Mouse (Mus musculus): Measurements from ENCODE around the gene Rbfox1.

GRCm38 (mm10) chr16:7359043-7359442 lies 1473.9 kb downstream of the Rbfox1 start:
- no peak for TF ChIP-seq CTCF (IDR thresholded peaks at IDR 0.05; ENCODE audit: low read depth, low read length)
- TF ChIP-seq POLR2A (IDR thresholded peaks at IDR 0.05; ENCODE audit: borderline replicate concordance, low read depth, low read length) = no peak

Data from bone marrow macrophage, adult 2 months (primary cell).